ENCODE assay signal across 8 mouse cellular contexts in genomic region chr4:155694111-155694481, GRCm38 (mm10). TPM values are rescaled to one million over a fixed set of nuclear protein-coding genes. Genes with fewer than 3 reads are reported as not detected.
DNase-seq lines count a peak whose midpoint lies in the region; ATAC-seq lines count a peak whose summit lies in the region.

Gene Fndc10, plus strand, starts transcription at chr4:155694342.

- whole genome bisulfite sequencing in hindbrain, embryonic 15.5 days, result under 1% methylated on average over 28 of the region's 47 CpGs

- peak; percentile 86 for ATAC-seq in hindbrain, embryonic 15.5 days (ENCODE audit: low FRiP score, low read depth)
- ATAC-seq in monocyte, adult 5-6 weeks (replicated peaks; ENCODE audit: insufficient number of reproducible peaks, low FRiP score, low TSS enrichment, poor library complexity, severe bottlenecking), result no peak

- no peaks in the 10 kb centered on the region for H3K9me3 ChIP-seq in hindbrain, embryonic 15.5 days

- peak within 1 kb of the TSS; percentile 87 for H3K9ac ChIP-seq in hindbrain, embryonic 15.5 days

- H3K36me3 ChIP-seq in hindbrain, embryonic 15.5 days, result no peaks in the 10 kb centered on the region

- DNase-seq in R1 (ENCODE audit: low read depth, low spot score), result peak; percentile 80
- peak; percentile 89 to 90 for DNase-seq in cerebellum, postnatal 14 days
- peak; percentile 74 to 77 for DNase-seq in frontal cortex, postnatal 36 days (ENCODE audit: low spot score in 2 of 2)
- peak; percentile 63 to 78 for DNase-seq in left cerebral cortex, adult 8-10 months (ENCODE audit: low spot score in 2 of 2)
- DNase-seq in lung, postnatal 4 days, result peak; percentile 66 to 71
- peak; percentile 65 to 67 for DNase-seq in right cerebral cortex, postnatal 36 days (ENCODE audit: low spot score in 2 of 2)

- H3K27me3 ChIP-seq in hindbrain, embryonic 15.5 days, result no peaks in the 10 kb centered on the region

- peak within 1 kb of the TSS; percentile 99 for H3K27ac ChIP-seq in hindbrain, embryonic 15.5 days (replicated peaks)

- peak within 1 kb of the TSS; percentile 96 for H3K4me2 ChIP-seq in hindbrain, embryonic 15.5 days

- peaks cover 32% of the 10 kb centered on the region for H3K4me1 ChIP-seq in hindbrain, embryonic 15.5 days (replicated peaks)

- H3K4me3 ChIP-seq in hindbrain, embryonic 15.5 days, result peak within 1 kb of the TSS; percentile 79

RNA-seq across cellular contexts. Expression of gene Fndc10, which starts in this region (rescaled TPM):
- polyA plus RNA-seq in hindbrain, embryonic 15.5 days (2015; fragmentation: Nextera tagmentation; extraction: Ambion mirVana), result 17.2 and 20.6 TPM in 2 replicates
- total RNA-seq in left cerebral cortex, adult 8-10 months (2022), result 10 to 100 TPM; 31.6 to 37.7 (median 34.7) TPM
- total RNA-seq in monocyte, adult 5-6 weeks (2017), result 0.21 to 0.68 TPM (median 0.48 TPM) in 3 replicates

Comparison
In these comparisons a context has a peak if more than half of its experiments do, and no peak if none do; other contexts are left out.
1. RNA of gene Fndc10 (total RNA-seq): 31.6 to 37.7 TPM in left cerebral cortex, adult 8-10 months; 0.21 to 0.68 TPM in monocyte, adult 5-6 weeks; every median in the first group is over 10 times any median in the second.
2. Peak in every context shown above with its lines, with median percentiles within 50 percentile points of each other: DNase-seq.